Mouse (Mus musculus): ENCODE results near the gene Sbf2.
"Not testable (repeated sequence)": the region's sequence is repeated elsewhere in the genome, so short reads cannot be mapped to it uniquely, and the experiment has no call there.

Gene Sbf2

DNA sequence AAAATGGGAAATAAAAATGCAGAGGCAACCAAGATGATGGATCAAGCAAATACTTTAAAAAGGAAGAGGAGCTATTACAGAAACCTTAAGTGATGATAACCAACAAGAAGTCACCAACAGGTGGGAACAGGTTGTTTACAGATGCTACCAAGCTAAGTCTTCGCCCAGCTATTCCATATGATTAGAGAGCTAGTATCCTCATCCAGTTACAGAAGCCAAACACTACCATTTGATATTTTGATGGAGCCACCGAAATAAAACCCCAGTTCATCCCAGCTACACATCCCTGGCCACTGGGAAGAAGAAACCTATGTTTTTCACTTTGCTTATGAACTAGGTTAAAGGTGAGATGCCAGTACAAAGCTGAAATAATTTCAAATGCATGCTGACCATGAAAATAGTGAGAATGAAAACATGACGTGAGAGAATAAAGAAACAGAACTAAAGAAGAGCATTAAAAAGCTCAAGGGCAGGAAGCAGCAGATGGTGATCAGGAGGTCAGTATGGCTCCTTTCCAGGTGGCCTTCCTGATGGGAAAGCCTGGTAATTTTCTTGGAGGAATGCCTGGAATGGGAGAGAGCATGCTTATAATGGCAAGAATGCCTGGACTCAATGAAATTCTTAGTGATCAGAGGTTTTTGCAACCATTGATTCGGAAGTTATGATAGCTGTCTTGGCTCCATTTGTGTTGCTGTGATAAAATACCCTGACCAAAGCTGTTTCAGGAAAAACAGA is 48.7 kb downstream of the Sbf2 start:
- peak; percentile 33 for DNase-seq

DNA sequence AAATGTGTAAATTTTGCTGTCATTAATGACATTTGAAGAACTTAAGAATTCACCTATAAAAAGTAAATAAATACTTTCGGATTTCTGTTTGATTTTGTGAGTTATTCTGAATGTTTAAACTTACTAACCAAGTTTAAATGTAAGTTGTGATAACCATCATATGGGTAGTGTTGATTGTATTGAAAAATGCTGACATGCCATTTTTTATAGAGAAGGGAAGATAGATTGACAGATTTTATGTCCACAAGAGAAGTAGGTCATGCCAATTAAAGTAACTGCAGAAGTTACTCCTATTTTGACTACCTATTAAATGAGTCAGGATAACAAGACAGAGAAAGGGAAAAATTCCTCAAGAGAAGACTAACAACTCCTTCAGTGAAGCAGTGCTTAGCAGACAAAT is 53.1 kb downstream of the Sbf2 start:
- DNase-seq, result no peak

DNA sequence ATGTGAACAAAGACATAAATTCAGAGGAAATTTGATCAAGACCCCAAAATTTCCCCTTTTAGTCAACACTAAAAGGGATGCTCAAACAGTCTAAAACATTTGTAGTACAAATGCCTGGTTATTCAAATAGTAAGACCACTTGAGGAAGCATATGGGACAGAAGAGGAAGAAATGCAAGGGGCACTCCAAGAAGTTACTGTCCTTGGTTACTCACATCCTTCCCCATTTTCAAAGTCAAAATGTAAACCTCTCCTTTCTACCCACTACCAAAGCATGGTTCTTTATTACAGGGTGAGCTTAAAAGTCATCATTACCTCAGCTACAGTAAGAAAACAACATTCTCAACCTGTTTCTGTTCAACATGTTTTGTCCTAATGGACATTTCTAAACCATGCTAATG is 57.7 kb downstream of the Sbf2 start:
- DNase-seq, result no peak

DNA sequence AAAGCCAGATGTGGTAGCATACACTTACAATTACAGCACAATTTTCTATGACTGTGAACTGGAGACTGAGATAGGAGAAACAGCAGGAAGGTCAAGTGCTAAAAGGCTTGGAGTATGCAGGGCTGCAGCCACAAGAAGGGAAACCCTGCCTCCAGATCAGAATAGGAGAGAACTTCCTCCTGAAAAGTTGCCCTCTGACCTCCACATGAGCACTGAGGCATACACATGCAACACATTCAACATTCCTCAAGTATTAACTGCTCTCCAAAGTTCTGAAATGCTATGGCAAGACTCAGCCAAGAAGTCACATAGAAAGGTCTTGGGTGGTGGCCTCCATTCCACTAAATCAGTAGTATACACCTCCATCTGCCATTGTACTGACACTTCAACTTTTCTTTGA is 58.5 kb downstream of the Sbf2 start:
- no peak for DNase-seq

DNA sequence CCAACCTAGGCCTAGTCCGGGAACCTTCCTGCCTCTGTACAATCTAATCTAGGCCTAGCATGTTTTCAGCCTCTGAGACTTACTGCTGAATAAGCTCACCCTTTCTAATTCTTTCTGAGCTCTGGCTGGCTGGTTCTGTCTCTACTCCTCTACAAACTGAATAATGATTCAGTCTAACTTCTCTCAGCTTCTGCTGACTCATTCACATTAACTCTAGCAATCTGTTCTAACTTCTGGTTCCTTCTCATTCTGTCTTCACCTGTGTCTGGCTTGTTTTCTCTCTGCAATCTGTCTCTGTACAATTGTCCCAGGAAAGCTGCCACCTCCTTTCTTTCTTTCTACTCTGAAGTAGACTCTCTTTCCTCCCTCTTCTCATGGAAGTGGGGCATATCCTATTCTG is 59.5 kb downstream of the Sbf2 start:
- no peak for DNase-seq

DNA sequence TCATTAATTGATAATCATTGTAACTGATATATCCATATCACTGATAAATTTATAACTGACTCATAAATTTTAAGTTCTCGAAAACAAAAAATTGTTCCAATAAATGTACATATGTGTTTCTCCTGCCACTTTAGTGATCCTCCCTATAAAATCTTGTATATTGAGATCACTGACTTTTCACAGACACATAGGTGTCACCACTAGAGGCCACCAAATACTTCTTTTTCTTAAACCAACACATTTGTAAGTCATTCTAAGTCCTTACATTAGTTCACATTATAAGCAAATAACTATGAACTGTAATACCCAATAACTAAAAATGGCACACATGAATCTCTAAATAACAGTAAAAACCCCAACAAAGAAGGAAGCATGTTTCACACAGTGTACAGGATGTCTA is 66.5 kb downstream of the Sbf2 start:
- no peak for DNase-seq

DNA sequence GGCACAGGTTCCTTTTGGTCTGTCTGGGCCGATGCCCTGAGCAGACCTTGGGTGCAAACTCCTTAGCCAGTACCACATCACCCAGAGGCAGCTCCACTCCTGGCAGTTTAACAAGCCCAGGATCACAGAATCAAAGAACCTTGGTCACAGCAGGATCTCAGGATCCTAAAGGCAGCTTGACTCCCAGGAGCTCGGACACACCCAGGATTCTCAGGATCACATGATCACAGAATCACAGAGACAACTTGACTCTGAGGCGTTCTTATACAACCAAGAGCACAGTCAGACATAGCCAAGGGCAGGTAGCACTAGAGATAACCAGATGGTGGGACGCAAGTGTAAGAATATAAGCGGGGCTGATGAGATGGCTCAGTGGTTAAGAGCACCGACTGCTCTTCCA is 71.4 kb downstream of the Sbf2 start:
- DNase-seq, result no peak

DNA sequence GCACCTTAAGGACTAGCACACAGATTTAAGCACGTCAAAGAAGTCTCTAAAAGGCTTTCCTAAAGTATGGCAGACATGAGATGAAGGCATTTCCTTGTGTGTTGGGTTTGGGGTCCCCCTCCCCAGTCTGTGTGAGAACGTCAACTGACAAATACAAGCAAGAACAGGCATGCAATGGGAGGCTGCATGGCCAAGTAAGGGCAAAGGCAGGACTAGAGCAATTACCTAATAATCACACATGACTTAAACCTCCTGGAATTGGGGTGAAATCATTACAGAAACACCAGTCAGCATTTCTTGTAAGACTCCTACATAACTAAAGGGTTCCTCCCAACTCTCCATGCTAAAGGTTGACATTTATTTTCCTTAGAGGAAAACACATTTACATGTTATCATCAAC is 75.5 kb downstream of the Sbf2 start:
- no peak for DNase-seq

DNA sequence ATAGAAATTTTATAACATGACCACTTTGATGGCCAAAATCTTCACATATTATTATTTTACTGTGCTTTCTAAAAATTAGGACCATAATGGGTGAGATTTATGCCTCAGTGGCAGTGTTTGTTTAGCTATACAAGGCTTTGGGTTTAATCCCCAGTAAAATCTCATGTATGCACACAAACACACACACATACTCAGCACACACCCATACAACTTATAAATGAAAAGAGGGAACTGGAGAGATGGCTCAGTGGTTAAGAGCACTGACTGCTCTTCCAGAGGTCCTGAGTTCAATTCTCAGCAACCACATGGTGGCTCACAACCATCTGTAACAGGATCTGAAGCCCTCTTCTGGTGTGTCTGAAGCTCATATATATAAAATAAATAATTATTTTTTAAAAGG is 84.4 kb downstream of the Sbf2 start:
- DNase-seq, result not testable (repeated sequence)

DNA sequence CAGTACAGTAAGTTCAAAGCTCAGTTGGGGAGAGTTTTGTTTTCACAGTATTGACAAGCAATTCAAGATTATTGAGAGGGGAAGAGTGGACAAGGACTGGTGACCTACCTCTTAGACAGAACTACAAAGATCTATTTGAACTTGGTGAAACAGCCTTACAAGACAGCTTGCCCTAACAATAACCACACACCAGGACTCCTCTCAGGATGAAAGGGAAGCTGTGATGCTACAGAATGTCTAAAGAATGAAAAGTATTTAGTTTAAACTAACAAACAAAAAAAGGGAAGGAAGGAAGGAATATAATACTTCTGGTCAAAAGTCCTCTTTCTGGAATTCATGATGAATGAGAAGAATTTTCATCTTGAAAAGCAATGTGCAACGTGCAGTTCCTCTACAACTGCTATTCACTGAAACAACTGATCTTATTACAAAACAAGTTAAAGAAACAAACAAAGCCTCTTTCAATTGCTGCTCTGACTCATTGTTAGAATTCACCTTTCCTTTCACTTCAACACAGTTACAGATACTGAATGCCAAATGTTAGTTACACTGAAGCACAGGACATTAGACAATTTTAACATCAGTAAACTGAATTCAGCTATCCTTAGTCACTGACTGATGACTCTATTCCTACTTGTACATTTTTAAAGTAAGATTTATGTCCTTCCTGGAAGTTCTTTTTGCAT is 89.5 kb downstream of the Sbf2 start:
- DNase-seq, result no peak

DNA sequence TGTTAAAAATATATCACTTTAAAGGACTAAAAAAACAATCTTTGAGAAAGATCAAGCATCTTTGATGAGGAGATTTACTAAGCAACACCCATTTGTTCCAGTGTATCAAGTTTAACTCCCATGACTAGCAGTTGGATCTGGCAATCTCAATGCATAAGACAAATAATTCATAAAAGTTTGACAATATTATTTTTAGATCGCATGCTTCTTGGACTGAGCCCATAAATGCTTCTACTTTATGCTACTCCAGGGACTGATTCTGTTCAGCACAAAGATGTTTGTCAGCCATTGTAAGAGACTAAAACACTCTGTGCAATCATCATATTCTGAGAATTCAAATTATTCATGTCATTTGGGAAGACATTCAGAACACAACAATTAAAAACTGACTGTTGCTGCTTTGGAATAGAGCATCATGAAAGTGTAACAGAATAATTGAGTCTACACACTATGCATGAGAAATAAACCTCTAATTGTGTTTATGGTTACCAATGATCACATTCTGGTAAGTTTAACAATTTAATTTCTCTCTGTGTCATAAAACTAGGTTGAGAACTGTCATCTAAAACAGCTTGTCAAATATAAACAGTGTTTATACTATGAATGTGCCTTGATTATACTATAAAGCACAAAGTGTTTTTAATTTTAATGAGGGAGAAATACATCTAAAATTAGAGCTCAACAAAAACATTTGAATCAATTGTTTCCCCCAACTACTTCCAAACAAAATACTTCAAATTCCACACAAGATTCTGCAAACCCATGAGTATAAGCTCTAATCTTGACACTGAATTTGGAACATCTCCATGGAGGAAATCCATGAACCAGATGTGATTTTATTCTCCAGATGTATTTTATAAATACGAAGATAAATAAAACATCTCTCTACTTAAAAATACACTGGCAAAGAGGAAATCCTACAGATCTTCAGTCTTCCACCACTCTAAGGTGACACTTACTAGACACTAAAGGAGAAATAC is 98.2 kb downstream of the Sbf2 start:
- DNase-seq, result no peak

DNA sequence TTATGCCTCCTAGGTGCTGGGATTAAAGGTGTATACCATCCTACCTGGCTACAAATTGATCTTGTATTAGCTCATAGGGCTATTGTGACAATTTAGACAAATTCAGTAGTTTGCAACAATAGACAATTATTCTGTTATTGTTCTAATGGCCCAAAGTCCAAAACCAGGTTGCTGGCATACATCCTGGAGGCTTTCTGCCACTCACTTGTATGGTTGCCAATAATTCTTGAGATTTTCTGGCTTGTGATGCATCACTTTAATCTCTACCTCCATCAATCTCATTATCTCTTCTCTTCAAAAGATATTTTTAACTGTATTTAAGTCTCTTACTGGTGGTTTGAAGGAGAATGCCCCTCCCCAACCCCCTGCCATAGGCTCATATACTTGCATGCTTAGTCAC is 100.6 kb downstream of the Sbf2 start:
- no peak for DNase-seq

DNA sequence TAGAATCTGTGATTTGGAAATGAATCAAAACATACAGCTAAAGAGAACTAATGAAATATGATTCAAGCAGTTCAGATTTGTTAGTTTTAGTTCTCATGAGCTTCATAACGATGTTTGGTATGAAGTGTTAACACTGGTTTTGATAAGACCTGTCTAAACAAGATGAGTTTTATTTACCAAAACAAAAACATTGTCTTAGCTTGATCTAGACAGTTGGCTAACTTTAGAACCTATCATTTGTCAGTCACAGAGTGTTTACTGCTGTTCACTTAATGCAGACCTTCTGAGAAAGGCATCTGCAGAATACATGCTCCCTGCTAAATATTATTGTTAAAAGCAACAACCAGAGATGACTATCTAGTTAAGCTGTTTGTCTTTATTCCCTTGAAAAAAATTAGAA is 116.1 kb downstream of the Sbf2 start:
- DNase-seq, result no peak

DNA sequence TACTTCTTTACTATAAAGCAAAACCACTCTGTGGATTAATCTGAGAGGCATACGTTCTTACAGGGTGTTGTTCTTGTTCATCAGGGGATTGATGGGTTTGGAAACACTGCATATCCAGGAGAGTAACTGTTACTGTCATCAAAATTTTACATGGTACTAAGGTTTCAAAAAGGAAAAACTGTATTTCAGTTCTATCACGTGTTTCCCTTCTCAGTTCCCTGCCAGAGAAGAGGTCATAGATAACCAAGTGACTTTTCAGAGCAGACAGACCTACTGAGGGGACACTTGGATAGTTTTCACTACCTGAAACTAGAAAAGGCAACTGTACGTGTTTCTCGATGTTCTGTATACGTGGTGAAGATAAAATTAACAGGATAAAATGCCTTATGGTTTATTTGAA is 123.7 kb downstream of the Sbf2 start:
- DNase-seq, result no peak

DNA sequence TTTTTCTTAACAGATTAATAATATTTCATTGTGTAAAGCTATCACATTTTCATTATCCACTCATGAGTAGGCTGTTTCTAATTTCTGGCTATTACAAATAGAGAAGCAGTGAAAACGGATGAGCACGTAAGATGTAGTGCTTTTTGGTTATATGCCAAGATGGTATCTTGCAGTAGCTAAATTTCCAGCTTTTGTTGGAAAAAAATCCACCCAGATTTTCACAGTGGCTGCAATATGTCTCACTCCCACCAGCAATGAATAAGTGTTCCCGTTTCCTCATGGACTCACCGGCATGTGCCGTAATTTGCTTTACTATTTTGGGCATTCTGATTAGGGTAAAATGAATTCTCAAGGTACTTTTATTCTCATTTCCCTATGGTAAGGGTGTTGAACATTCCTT is 129.7 kb downstream of the Sbf2 start:
- no peak for DNase-seq

DNA sequence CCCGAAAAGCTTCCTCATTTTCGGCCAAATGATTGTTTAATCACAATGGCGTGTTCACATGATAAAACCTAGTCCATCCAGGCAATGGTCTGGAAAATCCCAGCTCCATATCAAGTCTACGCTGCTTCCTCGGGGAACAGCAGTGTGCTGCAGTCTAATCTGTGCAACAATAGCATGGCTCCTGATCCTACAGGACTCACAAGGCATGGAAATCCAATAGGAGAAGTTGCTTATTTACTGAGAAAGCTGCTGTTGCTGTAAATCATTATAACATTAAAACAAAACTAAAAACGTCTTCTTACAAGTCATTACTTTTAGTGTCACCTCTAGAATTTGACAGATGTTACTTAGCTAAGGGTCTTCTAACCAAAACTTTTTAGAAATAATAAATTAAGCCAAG is 143.7 kb downstream of the Sbf2 start:
- DNase-seq, result no peak

DNA sequence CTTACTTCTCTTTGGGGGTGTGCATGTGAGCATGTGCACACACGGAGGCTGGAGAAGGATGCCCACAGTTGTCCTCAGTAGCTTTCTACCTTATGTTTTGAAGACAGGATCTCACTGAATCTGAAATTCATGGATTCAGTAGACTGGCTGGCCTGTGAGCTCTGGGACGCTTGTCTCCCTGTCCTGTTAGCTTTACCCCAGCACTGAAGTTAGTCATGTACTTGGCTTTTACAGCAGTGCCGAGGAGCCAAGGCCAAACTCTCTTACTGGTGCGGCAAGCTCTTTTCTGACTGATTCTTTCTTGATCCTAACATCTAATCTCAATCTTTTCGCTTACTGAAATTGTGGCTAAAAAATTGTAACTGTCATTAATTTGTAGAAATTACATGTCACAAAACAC is 151.3 kb downstream of the Sbf2 start:
- no peak for DNase-seq

DNA sequence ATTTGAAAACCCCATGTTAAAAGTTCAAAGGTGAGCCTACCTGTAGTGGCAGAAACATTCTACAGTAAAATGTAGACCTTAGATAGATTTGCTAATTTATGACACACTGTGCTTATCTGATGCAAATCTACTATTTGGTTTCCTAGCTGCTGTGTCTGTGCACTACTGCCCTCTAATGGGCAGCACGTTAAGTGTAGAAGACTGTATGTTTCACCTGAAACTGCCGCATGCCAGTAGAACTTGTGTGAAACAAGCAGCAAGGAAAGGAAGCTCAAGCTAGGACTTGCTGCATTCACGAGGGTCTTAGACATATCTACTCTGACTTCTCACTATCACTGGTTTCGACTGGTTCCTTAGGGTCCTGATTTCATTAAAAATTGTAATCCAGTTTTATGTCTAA is 182.4 kb downstream of the Sbf2 start:
- peak; percentile 68 for DNase-seq

DNA sequence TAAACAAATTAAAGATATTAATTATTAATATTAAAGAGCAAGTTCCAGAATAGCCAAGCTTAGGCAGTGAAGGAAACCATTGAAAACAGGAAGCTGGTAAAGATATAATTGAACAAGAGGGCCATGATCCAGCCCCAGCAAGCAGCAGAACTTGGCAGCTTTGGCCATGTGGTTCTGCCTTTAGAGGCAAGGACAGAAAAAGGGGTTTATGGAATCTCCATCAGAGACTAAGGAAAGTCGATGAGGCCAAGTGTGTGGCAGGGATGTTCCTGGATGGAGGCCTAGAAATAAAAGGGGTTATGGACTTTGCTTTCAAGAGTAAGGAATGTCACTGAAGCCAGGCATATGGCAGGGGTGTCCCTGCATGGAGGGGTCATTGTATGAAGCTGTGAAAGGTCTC is 198.4 kb downstream of the Sbf2 start:
- no peak for DNase-seq

DNA sequence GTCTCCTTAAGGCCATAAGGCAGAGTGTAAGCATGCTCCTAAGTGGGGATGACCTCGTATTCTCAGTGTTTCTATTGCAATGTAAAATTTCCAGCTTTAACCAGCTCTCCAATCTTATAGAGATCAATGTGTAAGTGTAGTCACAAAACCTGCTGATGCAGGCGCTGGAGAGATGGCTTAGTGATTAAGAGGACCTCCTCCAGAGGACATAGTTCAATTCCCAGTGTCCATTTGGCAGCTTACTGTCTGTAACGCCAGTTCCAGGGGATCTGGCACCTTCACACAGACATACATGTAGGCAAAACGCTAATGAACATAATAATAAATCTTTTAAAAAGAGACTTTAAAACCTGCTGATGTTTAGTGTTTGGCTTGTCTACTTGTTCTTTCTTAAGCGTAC is 200.4 kb downstream of the Sbf2 start:
- no peak for DNase-seq

DNA sequence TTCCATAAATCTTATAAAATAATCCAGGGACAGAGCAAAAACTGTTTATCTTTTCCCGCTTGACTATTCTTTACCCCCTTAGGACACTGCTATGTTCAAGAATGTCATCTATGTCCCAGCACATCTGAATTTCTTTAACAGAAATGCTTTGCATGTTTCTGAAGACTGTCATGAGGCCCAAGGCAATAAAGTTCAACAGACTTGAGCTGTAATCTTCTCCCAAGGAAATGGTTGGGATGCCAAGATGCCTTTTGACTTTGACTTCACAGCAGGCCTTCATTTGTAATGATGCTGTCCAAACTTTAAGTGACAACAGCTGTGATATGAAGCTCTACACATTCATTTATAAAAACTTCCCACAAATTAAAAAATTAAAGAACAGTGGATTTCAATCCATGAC is 212.6 kb downstream of the Sbf2 start:
- DNase-seq, result no peak

DNA sequence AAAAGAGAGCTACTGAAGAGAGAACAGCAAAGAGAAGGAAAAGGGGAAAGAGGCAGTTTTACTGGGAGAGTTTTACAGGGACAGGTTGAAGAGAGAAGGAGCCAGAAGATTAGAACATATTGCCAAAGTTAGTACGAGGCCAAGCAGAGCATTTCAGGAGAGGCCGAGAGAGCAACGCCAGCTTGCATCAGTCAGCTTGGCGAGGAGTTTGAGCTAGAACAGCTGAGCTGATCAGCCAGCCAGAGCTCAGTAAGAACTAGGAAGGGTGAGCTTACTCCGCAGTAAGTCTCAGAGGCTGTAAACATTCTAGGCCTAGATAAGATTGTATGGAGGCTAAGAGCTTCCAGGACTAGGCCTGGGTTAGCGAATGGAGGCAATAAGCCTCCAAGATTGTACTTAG is 222.1 kb downstream of the Sbf2 start:
- peak; percentile 30 for DNase-seq

DNA sequence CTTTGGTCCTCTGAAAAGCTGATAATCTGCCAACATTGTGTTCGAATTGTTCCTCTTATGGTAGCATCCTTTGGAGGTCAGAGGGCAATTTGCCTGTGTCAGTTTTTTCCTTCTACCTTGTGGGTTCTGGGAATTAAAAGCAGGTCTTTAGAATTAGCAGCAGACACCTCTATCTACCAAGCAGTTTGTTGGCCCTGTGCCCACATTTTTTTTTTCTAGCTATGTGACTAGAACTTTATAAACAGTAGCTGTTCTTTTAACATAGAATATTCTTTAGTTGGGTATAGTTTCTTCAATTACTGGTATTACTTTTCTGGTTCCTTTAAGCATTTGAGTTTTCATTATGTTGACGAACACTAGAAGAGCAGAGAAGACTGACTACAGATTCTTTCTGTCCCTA is 223.1 kb downstream of the Sbf2 start:
- DNase-seq, result no peak

DNA sequence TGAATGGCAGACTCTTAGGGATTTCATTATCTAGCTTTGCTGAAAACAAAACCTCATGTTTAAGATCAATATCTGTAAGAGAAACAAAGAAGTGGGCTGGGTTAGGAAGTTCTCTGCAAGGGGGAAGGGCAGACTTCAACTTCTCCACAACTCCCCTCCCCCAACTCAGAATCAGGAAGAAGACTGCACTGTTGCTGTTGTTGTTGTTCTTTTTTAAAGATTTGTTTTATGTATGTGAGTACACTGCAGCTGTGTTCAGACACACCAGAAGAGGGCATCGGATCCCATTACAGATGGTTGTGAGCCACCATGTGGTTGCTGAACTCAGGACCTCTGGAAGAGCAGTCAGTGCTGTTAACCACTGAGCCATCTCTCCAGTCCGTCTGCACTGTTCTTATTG is 225.8 kb downstream of the Sbf2 start:
- peak; percentile 23 for DNase-seq

Data from lung, postnatal 14 days (tissue).